Mouse (Mus musculus): ENCODE measurements around the gene Cped1. TPM values are rescaled to one million over a fixed set of nuclear protein-coding genes. Genes with fewer than 3 reads are reported as not detected.

The Cped1 gene
- total and polyA plus RNA-seq, 3 experiments = not detected

GRCm38 (mm10) chr6:22072737-22073136, 87.0 kb downstream of the Cped1 start:
- TF ChIP-seq MYC (IDR thresholded peaks at IDR 0.05; ENCODE audit: low read depth, low read length) = no peak
- TF ChIP-seq ZKSCAN1 (IDR thresholded peaks at IDR 0.05; ENCODE audit: low read depth, low read length) = no peak
- no peak for TF ChIP-seq TBP (IDR thresholded peaks at IDR 0.05; ENCODE audit: low read depth, low read length)
- TF ChIP-seq E2F4 (IDR thresholded peaks at IDR 0.05; ENCODE audit: borderline replicate concordance, low read depth, low read length) = no peak
- TF ChIP-seq EP300 (IDR thresholded peaks at IDR 0.05; ENCODE audit: low read depth in 1 of 2, low read length in 2 of 2) = no peak
- no peak for TF ChIP-seq MAFK (IDR thresholded peaks at IDR 0.05; ENCODE audit: borderline replicate concordance, low read depth, low read length)
- no peak for TF ChIP-seq MAX (IDR thresholded peaks at IDR 0.05; ENCODE audit: low read length)
- no peak for TF ChIP-seq RCOR1 (IDR thresholded peaks at IDR 0.05; ENCODE audit: low read depth, low read length)

GRCm38 (mm10) chr6:22074232-22075083, 88.7 kb downstream of the Cped1 start:
- no peak overlapping the region for H3K9ac ChIP-seq (ENCODE audit: control insufficient read depth, low read depth, low read length, poor library complexity, severe bottlenecking)

More at GRCm38 (mm10) chr6:22072737-22073136, 87.0 kb downstream of the Cped1 start:
- Histone ChIP-seq H3K36me3 (ENCODE audit: control insufficient read depth in 1 of 2, insufficient read depth in 2 of 2, low read length in 2 of 2) (no peaks in the 10 kb centered on the region), H3K27me3 (ENCODE audit: control insufficient read depth in 1 of 2, insufficient read depth in 2 of 2, low read length in 2 of 2) (peaks cover 0 to 3% of the 10 kb centered on the region in 2 experiments; a peak in 1 of 4 replicates), H3K4me1 (ENCODE audit: control insufficient read depth in 1 of 2, insufficient read depth in 2 of 2, low read length in 2 of 2) (no peaks in the 10 kb centered on the region), H3K27ac (ENCODE audit: control insufficient read depth, low read depth, low read length) (no peak overlapping the region), H3K4me3 (ENCODE audit: control insufficient read depth in 1 of 2, insufficient read depth in 1 of 2, low read depth in 2 of 2, low read length in 2 of 2) (no peak overlapping the region), H3K9ac (ENCODE audit: control insufficient read depth, low read depth, low read length, poor library complexity, severe bottlenecking) (no peak overlapping the region), H3K79me2 (ENCODE audit: control insufficient read depth, insufficient read depth, low read length, poor library complexity) (no peaks in the 10 kb centered on the region), H3K9me3 (replicated peaks; ENCODE audit: insufficient read depth, low read length) (no peaks in the 10 kb centered on the region)
- DNase-seq (ENCODE audit: low read depth, low spot score) = no peak

More at GRCm38 (mm10) chr6:22074232-22075083, 88.7 kb downstream of the Cped1 start:
- H3K27ac ChIP-seq (ENCODE audit: control insufficient read depth, low read depth, low read length) = no peak overlapping the region
- no peak for DNase-seq (ENCODE audit: low read depth, low spot score)
- H3K4me3 ChIP-seq (ENCODE audit: control insufficient read depth in 1 of 2, insufficient read depth in 1 of 2, low read depth in 2 of 2, low read length in 2 of 2) = no peak overlapping the region
- no peaks in the 10 kb centered on the region for H3K4me1 ChIP-seq (ENCODE audit: control insufficient read depth in 1 of 2, insufficient read depth in 2 of 2, low read length in 2 of 2)
- TF ChIP-seq HCFC1 (IDR thresholded peaks at IDR 0.05; ENCODE audit: low read depth, low read length) (no peak), TAL1 (IDR thresholded peaks at IDR 0.05; ENCODE audit: low read length) (no peak), NELFE (IDR thresholded peaks at IDR 0.05; ENCODE audit: low read depth, low read length) (no peak), USF2 (IDR thresholded peaks at IDR 0.05; ENCODE audit: borderline replicate concordance in 1 of 2, insufficient read depth in 1 of 2, low read depth in 1 of 2, low read length in 2 of 2) (no peak), MXI1 (IDR thresholded peaks at IDR 0.05; ENCODE audit: low read depth, low read length) (no peak), MEF2A (IDR thresholded peaks at IDR 0.05; ENCODE audit: extremely low read depth, insufficient replicate concordance, low read depth, low read length, poor library complexity, severe bottlenecking) (no peak), GATA1 (IDR thresholded peaks at IDR 0.05; ENCODE audit: low read depth, low read length) (no peak), CHD2 (IDR thresholded peaks at IDR 0.05; ENCODE audit: low read length) (no peak), ZKSCAN1 (IDR thresholded peaks at IDR 0.05; ENCODE audit: low read depth, low read length) (no peak), EP300 (IDR thresholded peaks at IDR 0.05; ENCODE audit: low read depth in 1 of 2, low read length in 2 of 2) (no peak), GABPA (IDR thresholded peaks at IDR 0.05; ENCODE audit: low read depth, low read length) (no peak), MAZ (IDR thresholded peaks at IDR 0.05; ENCODE audit: low read depth, low read length) (no peak), MAX (IDR thresholded peaks at IDR 0.05; ENCODE audit: low read length) (no peak), ETS1 (IDR thresholded peaks at IDR 0.05; ENCODE audit: low read depth, low read length) (no peak)
- H3K9me3 ChIP-seq (replicated peaks; ENCODE audit: insufficient read depth, low read length) = no peaks in the 10 kb centered on the region
- H3K27me3 ChIP-seq (ENCODE audit: control insufficient read depth in 1 of 2, insufficient read depth in 2 of 2, low read length in 2 of 2) = peaks cover 0 to 2% of the 10 kb centered on the region in 2 experiments; a peak in 1 of 4 replicates
- no peaks in the 10 kb centered on the region for H3K79me2 ChIP-seq (ENCODE audit: control insufficient read depth, insufficient read depth, low read length, poor library complexity)
- H3K36me3 ChIP-seq (ENCODE audit: control insufficient read depth in 1 of 2, insufficient read depth in 2 of 2, low read length in 2 of 2) = no peaks in the 10 kb centered on the region
